Mouse (Mus musculus) lung, postnatal 0 days (tissue): ENCODE measurements around the gene Igfbp6. TPM values are rescaled to one million over a fixed set of nuclear protein-coding genes. Genes with fewer than 3 reads are reported as not detected.

Experiments used
- ATAC-seq: fragments of 200-750 bp; cut with Nextera tagmentation; 2 replicates; pipeline ENCODE4 v1.8.0; 2017; ENCODE audit warnings: moderate library complexity
- DNase-seq: peaks from one replicate; pipeline ENCODE4 v3.0.0-alpha.2; 2016; ENCODE audit warnings: low spot score
- H3K27ac ChIP-seq: fragments of 300-500 bp; sonication (generic); 2 replicates; pipeline ENCODE4 v1.5.1; 2014; ENCODE audit warnings: antibody characterized with exemption, mild to moderate bottlenecking, low read length, mixed read lengths
- H3K27me3 ChIP-seq: fragments of 300-500 bp; sonication (generic); replicated peaks from 2 replicates; pipeline ENCODE4 v1.6.1; 2014; ENCODE audit warnings: low read length, mixed read lengths; ENCODE audit not compliant: insufficient read depth
- H3K36me3 ChIP-seq: fragments of 300-500 bp; sonication (generic); 2 replicates; pipeline ENCODE4 v1.6.1; 2014; ENCODE audit warnings: low read length, mixed read lengths; ENCODE audit not compliant: insufficient read depth
- H3K4me1 ChIP-seq: fragments of 300-500 bp; sonication (generic); 2 replicates; pipeline ENCODE4 v1.6.1; 2014; ENCODE audit warnings: antibody characterized with exemption, low read depth, low read length, mixed read lengths; ENCODE audit not compliant: insufficient read depth
- H3K4me2 ChIP-seq: fragments of 300-500 bp; sonication (generic); replicated peaks from 2 replicates; pipeline ENCODE4 v1.6.1; 2014; ENCODE audit warnings: low read depth, mild to moderate bottlenecking, low read length, moderate library complexity, mixed read lengths
- H3K4me3 ChIP-seq: fragments of 300-500 bp; sonication (generic); 2 replicates; pipeline ENCODE4 v1.5.1; 2014; ENCODE audit warnings: low read depth, low read length
- H3K9ac ChIP-seq: fragments of 300-500 bp; sonication (generic); replicated peaks from 2 replicates; pipeline ENCODE4 v1.6.1; 2014; ENCODE audit warnings: low read depth, mild to moderate bottlenecking
- H3K9me3 ChIP-seq: fragments of 300-500 bp; sonication (generic); 2 replicates; pipeline ENCODE4 v1.6.1; 2016; ENCODE audit warnings: low read length, mixed read lengths
- CTCF ChIP-seq: IDR thresholded peaks from 2 replicates; pipeline ENCODE4 v1.5.1; 2016; ENCODE audit warnings: antibody characterized with exemption, mild to moderate bottlenecking
- EP300 ChIP-seq: IDR thresholded peaks from 2 replicates; pipeline ENCODE4 v1.6.1; 2016; ENCODE audit warnings: antibody characterized with exemption, mild to moderate bottlenecking, control low read depth
- WGBS: fragments of 180-500 bp; shearing (Covaris S2); extraction: QIAGEN DNeasy Blood & Tissue Kit; methylation state at CpG from one replicate; pipeline ENCODE4 v1.1.7; 2014; 5-methylcytosine and 5-hydroxymethylcytosine counted together
- polyA plus RNA-seq: library from polyadenylated mRNA; unstranded; fragments of >200 nt; fragmentation: Nextera tagmentation; extraction: Ambion mirVana; gene quantifications from 2 replicates; pipeline ENCODE4 v1.2.1, GENCODE M21; 2015

Igfbp6 gene
- polyA plus RNA-seq, 1 experiment from 2014 or later = 123 TPM

DNA sequence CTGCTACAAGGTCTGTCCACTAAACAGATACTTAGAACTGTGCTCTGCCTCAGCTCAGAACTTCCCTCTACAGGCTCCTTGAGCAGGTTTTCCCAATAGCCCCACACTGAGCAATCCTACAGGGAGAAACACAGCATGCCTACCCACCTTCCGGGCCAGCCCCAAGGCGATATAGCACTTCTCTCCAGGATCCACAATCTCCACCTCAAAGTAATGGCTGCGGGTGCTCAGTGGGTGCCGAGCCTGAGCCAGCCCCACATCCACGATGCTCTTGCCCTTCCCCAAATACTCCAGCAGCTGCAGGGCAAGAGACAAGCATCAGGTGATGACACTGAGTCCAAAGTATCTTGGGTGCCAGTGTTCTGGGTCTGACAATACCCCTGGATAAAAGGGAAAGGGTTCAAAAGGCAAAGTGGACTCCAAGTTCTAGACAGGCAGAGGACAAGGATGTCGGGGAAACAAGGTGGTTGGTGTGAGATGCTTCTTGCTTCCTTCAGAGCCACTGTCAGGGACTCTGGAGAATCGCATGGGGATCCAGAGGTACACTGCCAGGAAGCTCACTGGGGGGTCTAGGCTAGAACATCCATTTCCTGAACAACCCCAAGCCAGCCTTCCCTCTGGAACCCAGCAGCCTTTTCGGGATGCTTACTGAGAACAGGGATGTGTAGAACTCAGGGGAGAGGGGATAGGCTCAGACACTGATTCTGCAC is 24.9 kb upstream of the Igfbp6 start:
- Histone ChIP-seq H3K27me3 (no peaks in the 10 kb centered on the region), H3K4me1 (no peaks in the 10 kb centered on the region), H3K36me3 (peaks cover 33% of the 10 kb centered on the region), H3K4me2 (no peak overlapping the region), H3K9ac (no peak overlapping the region), H3K4me3 (no peak overlapping the region), H3K9me3 (no peaks in the 10 kb centered on the region), H3K27ac (no peak overlapping the region)
- no peak for ATAC-seq
- 70% methylated on average over 8 of the region's 8 CpGs for WGBS
- no peak for DNase-seq
- TF ChIP-seq CTCF = no peak
- TF ChIP-seq EP300 = no peak

DNA sequence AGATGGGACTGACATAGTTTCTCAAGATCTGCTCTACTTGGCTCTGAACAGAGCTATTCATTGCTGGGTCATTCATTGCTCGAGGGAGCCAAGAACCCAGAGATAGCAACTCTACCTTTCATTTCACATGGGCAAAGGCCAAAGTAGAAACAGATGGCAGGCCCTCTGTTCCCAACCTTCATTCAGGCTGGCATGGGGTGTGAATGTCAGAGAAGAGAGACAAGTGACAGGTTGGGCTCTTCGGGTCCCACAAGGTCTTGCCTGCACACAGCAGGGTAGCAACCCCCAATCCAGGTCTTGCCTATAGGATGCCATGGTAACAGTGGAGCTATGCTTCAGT is 24.4 kb upstream of the Igfbp6 start:
- no peak for DNase-seq
- 70% methylated on average over 2 of the region's 2 CpGs for WGBS
- Histone ChIP-seq H3K4me3 (no peak overlapping the region), H3K27ac (no peak overlapping the region), H3K4me1 (no peaks in the 10 kb centered on the region), H3K4me2 (no peak overlapping the region), H3K36me3 (peaks cover 31% of the 10 kb centered on the region), H3K9ac (no peak overlapping the region), H3K9me3 (no peaks in the 10 kb centered on the region), H3K27me3 (no peaks in the 10 kb centered on the region)
- TF ChIP-seq CTCF (no peak), EP300 (no peak)
- no peak for ATAC-seq

DNA sequence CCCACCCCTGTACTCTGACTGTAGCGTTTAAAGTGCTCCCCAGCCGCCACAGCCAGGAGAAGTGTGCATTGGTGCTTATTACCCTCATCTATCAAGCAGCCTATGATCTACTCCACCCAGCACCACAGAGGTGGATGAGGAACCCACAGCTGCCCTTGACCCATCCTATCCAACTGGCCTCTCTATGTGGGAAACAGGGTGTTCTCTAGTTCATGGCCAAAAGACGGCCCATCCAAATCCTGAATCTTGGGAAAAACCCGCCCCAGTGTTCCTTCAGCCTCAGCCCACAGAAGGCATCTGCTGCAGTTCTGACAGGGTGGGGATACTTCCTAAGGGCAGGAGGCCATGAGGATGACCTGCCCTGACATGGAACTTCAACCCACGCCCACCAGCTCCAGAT is 23.6 kb upstream of the Igfbp6 start:
- DNase-seq (no peak), ATAC-seq (no peak)
- no peaks in the 10 kb centered on the region for H3K27me3 ChIP-seq
- no peaks in the 10 kb centered on the region for H3K9me3 ChIP-seq
- no peak overlapping the region for H3K4me3 ChIP-seq
- no peaks in the 10 kb centered on the region for H3K4me1 ChIP-seq
- no peak overlapping the region for H3K27ac ChIP-seq
- H3K4me2 ChIP-seq = no peak overlapping the region
- peaks cover 24% of the 10 kb centered on the region for H3K36me3 ChIP-seq
- no peak overlapping the region for H3K9ac ChIP-seq
- no peak for TF ChIP-seq CTCF
- TF ChIP-seq EP300 = no peak
- WGBS = 74% methylated on average over 5 of the region's 5 CpGs

DNA sequence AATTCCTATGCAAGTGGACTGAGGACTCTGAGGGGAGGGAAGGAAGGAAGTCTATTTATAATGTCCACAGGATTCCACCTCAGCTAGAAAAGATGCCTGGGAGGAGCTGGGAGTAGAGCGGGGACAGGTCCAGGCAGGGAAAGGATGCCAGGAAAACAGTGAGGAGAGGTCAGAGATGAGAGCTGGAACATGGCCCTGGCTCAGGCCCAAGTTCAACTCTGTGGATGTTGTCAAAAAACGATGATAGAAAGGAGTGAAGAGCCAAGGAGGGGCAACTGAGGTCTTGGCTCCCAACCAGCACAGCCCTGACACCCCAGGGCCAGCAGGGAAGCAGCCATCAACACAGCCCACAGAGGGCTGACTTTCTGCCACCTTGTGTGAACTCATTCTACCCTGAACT is 17.9 kb upstream of the Igfbp6 start:
- no peak for ATAC-seq
- TF ChIP-seq CTCF = no peak
- TF ChIP-seq EP300 = no peak
- no peak overlapping the region for H3K27ac ChIP-seq

DNA sequence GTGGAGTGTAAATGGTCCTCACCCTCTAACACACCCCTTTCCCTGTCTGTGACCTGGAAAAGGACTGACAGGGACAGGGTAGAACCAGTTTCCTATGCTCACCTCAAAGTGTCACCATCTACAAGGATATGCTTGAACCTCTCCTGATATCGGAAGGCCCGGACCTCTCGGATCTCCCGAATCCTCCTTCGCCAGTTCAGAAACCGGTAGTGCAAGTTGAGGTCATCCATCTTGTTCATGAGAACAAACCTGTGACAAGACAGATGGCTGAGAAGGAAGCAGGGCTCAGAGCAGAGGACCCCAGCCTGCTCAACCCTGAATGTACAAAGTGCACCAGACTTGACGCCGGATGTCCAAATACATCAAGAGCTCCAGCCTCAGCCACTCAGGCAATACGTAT is 10.8 kb upstream of the Igfbp6 start:
- 56% methylated on average over 9 of the region's 9 CpGs for WGBS
- Histone ChIP-seq H3K4me2 (no peak overlapping the region), H3K4me3 (no peak overlapping the region), H3K36me3 (peaks cover 10% of the 10 kb centered on the region), H3K4me1 (peaks cover 5% of the 10 kb centered on the region; the same call in 1 of the 2 replicates), H3K27me3 (no peaks in the 10 kb centered on the region), H3K9me3 (no peaks in the 10 kb centered on the region), H3K9ac (no peak overlapping the region), H3K27ac (no peak overlapping the region)
- TF ChIP-seq CTCF = no peak
- no peak for ATAC-seq
- no peak for DNase-seq

More for the DNA sequence above, 17.9 kb upstream of the Igfbp6 start:
- Histone ChIP-seq H3K4me3 (no peak overlapping the region), H3K9me3 (no peaks in the 10 kb centered on the region), H3K36me3 (peaks cover 18% of the 10 kb centered on the region), H3K4me2 (no peak overlapping the region), H3K27me3 (no peaks in the 10 kb centered on the region), H3K9ac (0 out of 2 replicates have a peak overlapping the region, but pooled peaks have one; percentile 23), H3K4me1 (no peaks in the 10 kb centered on the region; the same call in 1 of the 2 replicates)
- peak; percentile 24 for DNase-seq
- WGBS = 13% methylated on average over 2 of the region's 2 CpGs

DNA sequence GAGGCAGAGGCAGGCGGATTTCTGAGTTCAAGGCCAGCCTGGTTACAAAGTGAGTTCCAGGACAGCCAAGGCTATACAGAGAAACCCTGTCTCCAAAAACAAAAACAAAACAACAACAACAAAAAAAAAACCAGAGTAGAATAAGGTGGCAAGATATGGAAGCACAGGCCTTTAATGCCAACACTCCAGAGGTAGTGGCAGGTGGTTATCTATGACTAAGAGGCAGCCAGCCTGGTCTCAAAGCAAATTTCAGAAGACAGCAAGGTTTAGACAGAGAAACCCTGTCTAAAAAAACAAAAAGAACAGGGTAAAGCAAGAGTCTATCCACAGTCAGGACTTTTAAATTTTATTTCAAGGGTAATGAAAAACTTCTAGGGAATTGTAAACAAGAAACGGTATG is 9.5 kb upstream of the Igfbp6 start:
- Histone ChIP-seq H3K4me3 (no peak overlapping the region), H3K4me1 (peaks cover 5% of the 10 kb centered on the region; the same call in 1 of the 2 replicates), H3K4me2 (no peak overlapping the region), H3K9ac (no peak overlapping the region), H3K9me3 (no peaks in the 10 kb centered on the region), H3K27me3 (no peaks in the 10 kb centered on the region), H3K27ac (no peak overlapping the region), H3K36me3 (peaks cover 4% of the 10 kb centered on the region; the same call in 1 of the 2 replicates)
- TF ChIP-seq EP300 = no peak
- no peak for TF ChIP-seq CTCF
- WGBS = 61% methylated on average over 2 of the region's 2 CpGs
- ATAC-seq = no peak
- no peak for DNase-seq
